Mouse (Mus musculus): ENCODE results near the gene Stxbp3. TPM values are rescaled to one million over a fixed set of nuclear protein-coding genes. Genes with fewer than 3 reads are reported as not detected.

The Stxbp3 gene
- total RNA-seq, 2 experiments from 2014 or later = 22.4 to 23.7 TPM

- DNase-seq (ENCODE audit: low spot score in 2 of 2) = no peak
- intact Hi-C loops (cut with DNase I) = no loop called here
Observed at GRCm38 (mm10) chr3:108815631-108816030, 24.7 kb downstream of the Stxbp3 start.

GRCm38 (mm10) chr3:108810747-108811263 lies 29.5 kb downstream of the Stxbp3 start:
- intact Hi-C loops (cut with DNase I) = no loop called here
- no peak for DNase-seq (ENCODE audit: low spot score in 2 of 2)

- intact Hi-C loops (cut with DNase I) = no loop called here
- DNase-seq (ENCODE audit: low spot score in 2 of 2) = no peak
Observed at GRCm38 (mm10) chr3:108805622-108806021, 34.7 kb downstream of the Stxbp3 start.

- no peak for DNase-seq (ENCODE audit: low spot score in 2 of 2)
- intact Hi-C loops (cut with DNase I) = no loop called here
Observed at GRCm38 (mm10) chr3:108798375-108798774, 42.0 kb downstream of the Stxbp3 start.

- intact Hi-C loops (cut with DNase I) = no loop called here
- DNase-seq (ENCODE audit: low spot score in 2 of 2) = no peak
Observed at GRCm38 (mm10) chr3:108797723-108798122, 42.6 kb downstream of the Stxbp3 start.

GRCm38 (mm10) chr3:108796386-108796785 lies 43.9 kb downstream of the Stxbp3 start:
- intact Hi-C loops (cut with DNase I) = no loop called here
- DNase-seq (ENCODE audit: low spot score in 2 of 2) = no peak

- intact Hi-C loops (cut with DNase I) = no loop called here
- DNase-seq (ENCODE audit: low spot score in 2 of 2) = no peak
Observed at GRCm38 (mm10) chr3:108795554-108796299, 44.6 kb downstream of the Stxbp3 start.

GRCm38 (mm10) chr3:108794780-108795179 lies 45.5 kb downstream of the Stxbp3 start:
- no peak for DNase-seq (ENCODE audit: low spot score in 2 of 2)

GRCm38 (mm10) chr3:108792420-108792819 lies 47.9 kb downstream of the Stxbp3 start:
- intact Hi-C loops (cut with DNase I) = no loop called here
- no peak for DNase-seq (ENCODE audit: low spot score in 2 of 2)

More at GRCm38 (mm10) chr3:108794780-108795179, 45.5 kb downstream of the Stxbp3 start:
- intact Hi-C loops (cut with DNase I) = no loop called here

- intact Hi-C loops (cut with DNase I) = no loop called here
- DNase-seq (ENCODE audit: low spot score in 2 of 2) = no peak
Observed at GRCm38 (mm10) chr3:108791054-108791706, 49.1 kb downstream of the Stxbp3 start.

- no peak for DNase-seq (ENCODE audit: low spot score in 2 of 2)
- intact Hi-C loops (cut with DNase I) = no loop called here
Observed at GRCm38 (mm10) chr3:108790499-108790898, 49.8 kb downstream of the Stxbp3 start.

- intact Hi-C loops (cut with DNase I) = no loop called here
- DNase-seq (ENCODE audit: low spot score in 2 of 2) = no peak
Observed at GRCm38 (mm10) chr3:108789299-108789698, 51.0 kb downstream of the Stxbp3 start.

- intact Hi-C loops (cut with DNase I) = no loop called here
- DNase-seq (ENCODE audit: low spot score in 2 of 2) = no peak
Observed at GRCm38 (mm10) chr3:108788455-108788794, 51.9 kb downstream of the Stxbp3 start.

- intact Hi-C loops (cut with DNase I) = no loop called here
- no peak for DNase-seq (ENCODE audit: low spot score in 2 of 2)
Observed at GRCm38 (mm10) chr3:108787754-108788454, 52.4 kb downstream of the Stxbp3 start.

GRCm38 (mm10) chr3:108786520-108786919 lies 53.8 kb downstream of the Stxbp3 start:
- intact Hi-C loops (cut with DNase I) = no loop called here
- DNase-seq (ENCODE audit: low spot score in 2 of 2) = no peak

- no peak for DNase-seq (ENCODE audit: low spot score in 2 of 2)
- intact Hi-C loops (cut with DNase I) = no loop called here
Observed at GRCm38 (mm10) chr3:108782364-108782895, 57.9 kb downstream of the Stxbp3 start.

GRCm38 (mm10) chr3:108781884-108782270 lies 58.4 kb downstream of the Stxbp3 start:
- no peak for DNase-seq (ENCODE audit: low spot score in 2 of 2)
- intact Hi-C loops (cut with DNase I) = no loop called here

- DNase-seq (ENCODE audit: low spot score in 2 of 2) = peak; percentile 32 to 53
- intact Hi-C loops (cut with DNase I) = no loop called here
Observed at GRCm38 (mm10) chr3:108781238-108781883, 59.0 kb downstream of the Stxbp3 start.

GRCm38 (mm10) chr3:108778761-108779540 lies 61.4 kb downstream of the Stxbp3 start:
- no peak for DNase-seq (ENCODE audit: low spot score in 2 of 2)
- intact Hi-C loops (cut with DNase I) = no loop called here

Data from left cerebral cortex, postnatal 36 days (tissue).